Mouse (Mus musculus) embryonic facial prominence, embryonic 15.5 days (tissue): Measurements from ENCODE around the gene Olfr128. TPM values are rescaled to one million over a fixed set of nuclear protein-coding genes. Genes with fewer than 3 reads are reported as not detected.
"Not testable (repeated sequence)": the region's sequence is repeated elsewhere in the genome, so short reads cannot be mapped to it uniquely, and the experiment has no call there.

Experiments used
- ATAC-seq: fragments of 200-750 bp; cut with Nextera tagmentation; 2 replicates; pipeline ENCODE4 v1.8.0; 2017; ENCODE audit warnings: low read depth, moderate TSS enrichment; ENCODE audit not compliant: insufficient number of reproducible peaks, low FRiP score, low TSS enrichment
- H3K27ac ChIP-seq: fragments of 300-500 bp; sonication (generic); replicated peaks from 2 replicates; pipeline ENCODE4 v1.5.1; 2015; ENCODE audit warnings: mild to moderate bottlenecking, inconsistent platforms
- H3K27me3 ChIP-seq: fragments of 300-500 bp; sonication (generic); 2 replicates; pipeline ENCODE4 v1.6.1; 2015; ENCODE audit warnings: inconsistent platforms
- H3K36me3 ChIP-seq: fragments of 300-500 bp; sonication (generic); 2 replicates; pipeline ENCODE4 v1.6.1; 2015; ENCODE audit warnings: mild to moderate bottlenecking, inconsistent platforms
- H3K4me1 ChIP-seq: fragments of 300-500 bp; sonication (generic); 2 replicates; pipeline ENCODE4 v1.6.1; 2015; ENCODE audit warnings: inconsistent platforms
- H3K4me2 ChIP-seq: fragments of 300-500 bp; sonication (generic); replicated peaks from 2 replicates; pipeline ENCODE4 v1.6.1; 2015; ENCODE audit warnings: mild to moderate bottlenecking, inconsistent platforms
- H3K4me3 ChIP-seq: fragments of 300-500 bp; sonication (generic); replicated peaks from 2 replicates; pipeline ENCODE4 v1.5.1; 2015; ENCODE audit warnings: mild to moderate bottlenecking, inconsistent platforms
- H3K9ac ChIP-seq: fragments of 300-500 bp; sonication (generic); 2 replicates; pipeline ENCODE4 v1.6.1; 2015; ENCODE audit warnings: inconsistent platforms
- H3K9me3 ChIP-seq: fragments of 300-500 bp; sonication (generic); replicated peaks from 2 replicates; pipeline ENCODE4 v1.6.1; 2016; ENCODE audit warnings: inconsistent platforms
- WGBS: fragments of 180-500 bp; shearing (Covaris S2); methylation state at CpG from one replicate; pipeline ENCODE4 v1.1.7; 2015; 5-methylcytosine and 5-hydroxymethylcytosine counted together
- polyA plus RNA-seq: library from polyadenylated mRNA; unstranded; fragments of >200 nt; fragmentation: Nextera tagmentation; extraction: Ambion mirVana; gene quantifications from 2 replicates; pipeline ENCODE4 v1.2.1, GENCODE M21; 2015

The Olfr128 gene
- not detected in 2 replicates for polyA plus RNA-seq

DNA sequence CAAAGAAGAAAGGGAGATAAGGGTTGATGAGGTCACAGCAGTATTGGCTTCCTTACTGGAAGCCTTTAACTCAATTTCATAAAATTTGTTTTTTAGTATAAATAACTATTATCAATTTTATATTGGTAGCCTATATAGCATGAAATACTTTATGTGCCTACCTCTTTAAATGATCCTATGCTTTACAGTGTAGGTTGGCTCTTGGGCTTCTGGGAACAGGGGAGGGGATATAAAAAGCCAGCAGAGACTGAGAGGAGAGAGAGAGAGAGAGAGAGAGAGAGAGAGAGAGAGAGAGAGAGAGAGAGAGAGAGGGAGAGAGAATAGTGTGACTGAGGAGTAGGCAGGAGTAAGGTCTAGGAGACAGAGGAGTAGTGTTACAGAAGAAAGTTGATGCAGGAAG, at the start of gene Olfr128:
Gene Olfr128, plus strand, starts transcription at position 301 of the 400 bp plus-strand sequence.
- H3K4me3 ChIP-seq: no peak within 1 kb of the TSS
- no peaks in the 10 kb centered on the region for H3K36me3 ChIP-seq
- no peaks in the 10 kb centered on the region for H3K27me3 ChIP-seq
- no peak within 1 kb of the TSS for H3K4me2 ChIP-seq
- H3K9me3 ChIP-seq: no peaks in the 10 kb centered on the region
- ATAC-seq: no peak
- no peak within 1 kb of the TSS for H3K9ac ChIP-seq
- no peaks in the 10 kb centered on the region for H3K4me1 ChIP-seq
- no peak within 1 kb of the TSS for H3K27ac ChIP-seq

DNA sequence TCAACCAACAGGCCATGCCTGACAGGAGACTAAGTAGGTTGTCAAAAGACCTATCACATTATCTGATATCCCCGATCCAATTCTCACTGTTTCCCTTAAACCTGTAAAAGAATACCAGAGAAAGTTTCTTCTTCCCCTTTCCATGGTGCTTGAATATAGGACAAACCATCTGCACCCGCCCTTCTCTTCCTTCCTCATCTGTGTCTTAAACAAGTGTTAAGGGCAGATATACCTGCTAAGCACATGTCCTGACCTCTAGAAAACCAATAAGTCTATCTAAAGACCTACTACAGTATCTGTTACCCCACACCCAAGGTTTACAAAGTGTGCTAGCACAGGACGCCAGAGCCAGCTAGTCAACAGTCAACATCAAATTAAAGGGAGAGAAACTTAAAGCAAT, 46.5 kb upstream of the Olfr128 start:
- no peak overlapping the region for H3K27ac ChIP-seq
- 71% methylated on average over 3 of the region's 3 CpGs for WGBS
- H3K36me3 ChIP-seq: no peaks in the 10 kb centered on the region
- no peak overlapping the region for H3K4me3 ChIP-seq
- no peaks in the 10 kb centered on the region for H3K27me3 ChIP-seq
- no peak for ATAC-seq
- H3K9ac ChIP-seq: no peak overlapping the region
- no peak overlapping the region for H3K4me2 ChIP-seq
- H3K4me1 ChIP-seq: no peaks in the 10 kb centered on the region
- H3K9me3 ChIP-seq: no peaks in the 10 kb centered on the region

GRCm38 (mm10) chr17:37900137-37900536, 20.2 kb upstream of the Olfr128 start, which contains the start of gene Olfr127:
Gene Olfr127, plus strand, starts transcription at chr17:37900437.
- H3K27ac ChIP-seq: no peak within 1 kb of the TSS
- no peak within 1 kb of the TSS for H3K9ac ChIP-seq
- H3K9me3 ChIP-seq: no peaks in the 10 kb centered on the region
- H3K27me3 ChIP-seq: no peaks in the 10 kb centered on the region
- 70% methylated on average over 1 of the region's 1 CpGs for WGBS
- no peak within 1 kb of the TSS for H3K4me3 ChIP-seq
- no peak for ATAC-seq
- H3K36me3 ChIP-seq: no peaks in the 10 kb centered on the region
- no peaks in the 10 kb centered on the region for H3K4me1 ChIP-seq
- H3K4me2 ChIP-seq: no peak within 1 kb of the TSS

GRCm38 (mm10) chr17:37906821-37907220, 13.5 kb upstream of the Olfr128 start:
- 58% methylated on average over 8 of the region's 8 CpGs for WGBS
- H3K36me3 ChIP-seq, H3K27ac ChIP-seq, H3K4me2 ChIP-seq, H3K4me3 ChIP-seq, H3K9me3 ChIP-seq, ATAC-seq, H3K27me3 ChIP-seq, H3K4me1 ChIP-seq, H3K9ac ChIP-seq: not testable (repeated sequence)

DNA sequence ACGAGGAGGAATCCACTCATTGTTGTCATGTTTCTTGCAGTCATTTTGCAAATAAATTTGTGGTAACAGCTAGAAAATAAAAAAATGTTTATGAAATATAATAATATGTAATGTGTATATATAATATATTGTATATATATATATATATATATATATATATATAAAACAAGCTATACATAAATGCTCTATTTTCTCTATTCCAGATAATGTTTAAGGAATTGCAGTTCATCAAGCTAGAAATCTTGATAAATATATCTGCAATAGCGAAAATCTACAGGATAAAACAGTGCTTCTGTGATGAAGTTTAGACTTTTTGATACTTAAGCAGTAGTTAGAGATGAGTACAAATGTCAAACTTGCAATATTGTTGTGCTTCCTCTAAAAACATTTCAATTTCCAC, 32.6 kb downstream of the Olfr128 start, which contains the start of gene Olfr761:
Gene Olfr761, minus strand, starts transcription at position 101 of the 400 bp plus-strand sequence.
- Histone ChIP-seq H3K4me1 (no peaks in the 10 kb centered on the region), H3K36me3 (no peaks in the 10 kb centered on the region), H3K27me3 (no peaks in the 10 kb centered on the region), H3K9me3 (no peaks in the 10 kb centered on the region), H3K27ac (no peak within 1 kb of the TSS), H3K4me2 (no peak within 1 kb of the TSS), H3K4me3 (no peak within 1 kb of the TSS), H3K9ac (no peak within 1 kb of the TSS)
- ATAC-seq: no peak
- WGBS: 71% methylated on average over 2 of the region's 2 CpGs

DNA sequence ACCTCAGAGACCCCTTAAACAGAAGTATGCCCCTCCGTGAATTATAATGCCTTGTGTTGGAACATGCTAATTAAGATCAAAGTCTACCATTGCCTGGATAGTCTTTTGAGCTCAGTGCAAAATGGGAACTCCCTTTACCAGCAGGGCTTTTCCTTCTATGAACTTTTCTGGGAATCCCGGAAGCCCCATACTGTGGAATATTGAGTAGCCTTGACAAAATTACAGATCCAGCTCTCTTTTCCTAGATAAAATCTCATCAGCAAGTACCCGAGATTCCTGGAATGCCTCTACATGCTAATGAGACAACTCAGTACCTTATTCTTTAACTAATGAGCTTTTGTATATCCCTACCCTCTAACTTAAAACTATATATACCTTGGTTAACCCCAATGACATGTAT, 53.2 kb downstream of the Olfr128 start:
- 73% methylated on average over 3 of the region's 3 CpGs for WGBS
- no peaks in the 10 kb centered on the region for H3K27me3 ChIP-seq
- ATAC-seq: no peak
- no peaks in the 10 kb centered on the region for H3K4me1 ChIP-seq
- H3K9ac ChIP-seq: no peak overlapping the region
- no peaks in the 10 kb centered on the region for H3K9me3 ChIP-seq
- H3K27ac ChIP-seq: no peak overlapping the region
- no peak overlapping the region for H3K4me2 ChIP-seq
- no peak overlapping the region for H3K4me3 ChIP-seq
- H3K36me3 ChIP-seq: no peaks in the 10 kb centered on the region

Other genes starting within 250 kb of the Olfr128 start
- not detected in 2 replicates for gene Olfr119, start 224.0 kb upstream of the Olfr128 start, polyA plus RNA-seq
- gene Olfr120, start 198.7 kb upstream of the Olfr128 start, polyA plus RNA-seq: not detected in 2 replicates
- not detected in 2 replicates for gene Olfr121, start 171.7 kb upstream of the Olfr128 start, polyA plus RNA-seq
- gene Olfr122, start 151.9 kb upstream of the Olfr128 start, polyA plus RNA-seq: 0.16 TPM in 1 of 2 replicates, not detected in the other
- gene Olfr123, start 127.0 kb upstream of the Olfr128 start, polyA plus RNA-seq: not detected in 2 replicates
- 0.04 and 0.09 TPM in 2 replicates for gene Olfr124, start 120.7 kb upstream of the Olfr128 start, polyA plus RNA-seq
- gene Olfr125, start 87.6 kb upstream of the Olfr128 start, polyA plus RNA-seq: 0.13 TPM in 1 of 2 replicates, not detected in the other
- gene Olfr126, start 73.1 kb upstream of the Olfr128 start, polyA plus RNA-seq: not detected in 2 replicates
- gene Olfr127, start 20.1 kb upstream of the Olfr128 start, polyA plus RNA-seq: not detected in 2 replicates
- gene Olfr761, start 32.5 kb downstream of the Olfr128 start, polyA plus RNA-seq: not detected in 2 replicates
- gene Olfr129, start 139.5 kb downstream of the Olfr128 start, polyA plus RNA-seq: not detected in 2 replicates
- not detected in 2 replicates for gene Olfr130, start 143.4 kb downstream of the Olfr128 start, polyA plus RNA-seq
- 0.11 TPM in 1 of 2 replicates, not detected in the other for gene Olfr131, start 168.1 kb downstream of the Olfr128 start, polyA plus RNA-seq
- gene Olfr132, start 214.0 kb downstream of the Olfr128 start, polyA plus RNA-seq: not detected in 2 replicates
- not detected in 2 replicates for gene Olfr133, start 224.7 kb downstream of the Olfr128 start, polyA plus RNA-seq